Mouse (Mus musculus): ENCODE data around the gene Kcnk3.

The Kcnk3 gene

GRCm38 (mm10) chr5:30670091-30670490 is 82.1 kb downstream of the Kcnk3 start:
- no peak for DNase-seq (ENCODE audit: low read depth, low spot score)

GRCm38 (mm10) chr5:30674001-30674400 is 86.0 kb downstream of the Kcnk3 start:
- no peak for DNase-seq (ENCODE audit: low read depth, low spot score)
